Mouse (Mus musculus) c-Kit-positive CD71-negative TER-119-negative erythroid progenitor cells, embryonic 14.5 days (primary cell): ENCODE measurements at regions not wholly inside any gene's neighbourhood (a gene's known extent, or its start where the extent isn't known, plus 50 kb on each side); places are given as distances from the start of the nearest gene placed in this dataset.
"Not testable (repeated sequence)": the region's sequence is repeated elsewhere in the genome, so short reads cannot be mapped to it uniquely, and the experiment has no call there.

Experiments
- DNase-seq: peaks from one replicate; pipeline ENCODE4 v3.0.0-alpha.2; 2013; ENCODE audit warnings: low read depth

DNA sequence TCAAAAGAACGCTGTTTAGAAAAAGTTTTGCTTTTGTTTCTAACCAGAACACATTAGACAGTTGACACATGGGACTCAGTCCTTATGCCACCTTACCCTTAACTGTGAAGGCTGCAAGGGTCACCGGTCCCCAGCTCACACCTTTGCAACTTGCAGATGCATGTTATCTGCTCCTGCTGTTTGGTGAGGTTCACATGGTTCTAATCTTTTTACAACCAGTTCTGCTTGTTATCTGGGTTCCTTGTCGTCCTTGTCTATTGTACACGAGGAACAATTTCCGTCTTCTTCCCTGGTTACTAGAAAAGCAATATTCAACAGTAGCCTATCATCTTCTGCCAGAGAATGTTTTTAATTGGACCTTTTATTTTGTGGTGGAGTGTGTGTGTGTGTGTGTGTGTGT, 200.8 kb downstream of the Gm21738 start:
- not testable (repeated sequence) for DNase-seq

DNA sequence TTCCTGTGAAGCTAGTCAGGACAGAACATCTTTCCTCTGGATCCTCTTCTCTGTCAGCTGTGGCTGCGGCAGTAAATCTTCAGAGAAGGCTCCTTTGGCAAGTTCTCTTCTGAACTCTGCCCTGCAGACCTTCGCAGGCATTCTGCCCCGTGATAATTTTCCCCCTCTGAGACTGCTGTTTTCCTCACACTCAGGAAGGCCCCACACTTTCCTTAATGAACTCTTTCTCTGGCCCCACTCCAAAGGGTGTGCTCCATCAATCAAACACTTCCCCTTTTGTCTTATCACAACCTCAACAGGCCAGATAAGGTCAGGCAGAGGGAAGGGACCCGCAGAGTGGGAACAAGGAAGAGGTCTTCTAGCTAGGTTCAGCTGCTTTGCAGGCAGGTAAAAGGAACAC, 210.2 kb downstream of the Gm21738 start:
- DNase-seq, result no peak

DNA sequence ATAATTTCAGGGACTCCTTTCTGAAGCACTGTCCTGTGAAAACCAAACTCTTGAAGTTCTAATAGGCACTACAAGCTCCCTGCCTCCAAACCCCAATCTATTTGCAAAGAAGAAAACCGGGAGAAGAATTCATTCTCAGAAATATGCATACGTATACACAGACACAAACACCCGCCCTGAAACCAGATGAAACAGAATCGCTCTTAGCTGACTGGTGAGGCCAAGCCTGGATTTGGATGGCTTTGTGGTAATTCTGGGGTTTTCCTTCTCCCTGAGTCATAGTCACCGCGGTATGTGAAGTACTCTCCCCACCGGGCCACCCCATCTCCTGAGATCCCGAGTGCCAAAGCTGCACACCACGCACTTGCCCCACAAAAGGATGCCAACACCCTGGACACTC, 238.5 kb downstream of the Gm21738 start:
- not testable (repeated sequence) for DNase-seq

DNA sequence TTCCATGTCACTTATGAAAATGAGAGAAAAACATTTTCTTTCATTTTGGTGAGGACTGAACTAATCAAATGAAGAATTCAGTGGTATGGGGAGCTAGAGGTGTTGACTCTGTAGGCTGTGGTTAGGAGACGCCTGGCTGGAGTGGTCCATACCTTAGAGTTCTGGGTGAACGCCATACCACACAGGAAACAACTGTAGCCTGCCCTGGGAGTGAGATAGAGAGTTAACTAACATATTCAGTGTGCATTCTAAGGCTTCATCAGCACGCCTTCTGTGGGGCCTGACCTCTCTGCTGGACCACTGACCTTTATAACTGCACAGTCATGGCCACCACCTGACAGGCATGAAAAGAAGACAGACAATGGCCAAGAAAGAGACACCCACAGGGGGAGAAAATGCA, 240.7 kb downstream of the Gm21738 start:
- not testable (repeated sequence) for DNase-seq

DNA sequence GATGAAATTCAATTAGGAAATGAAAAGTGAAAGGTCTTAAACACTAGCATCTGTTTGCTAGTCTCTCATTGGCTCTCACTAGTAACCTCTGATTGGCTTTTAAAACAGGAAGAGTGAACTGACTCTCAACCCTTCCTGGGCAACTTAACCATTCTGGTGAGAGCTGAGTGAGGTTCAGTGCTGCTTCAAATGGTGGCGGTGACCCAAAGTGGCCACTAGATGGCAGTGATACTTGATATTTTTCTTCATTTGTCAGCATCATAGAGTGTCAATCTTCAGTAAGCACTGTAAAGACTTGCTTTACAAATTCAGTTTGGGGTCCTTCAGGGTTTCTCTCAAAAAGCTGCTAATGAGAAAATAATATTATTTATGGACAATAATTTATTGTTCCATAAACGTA, 243.4 kb downstream of the Gm21738 start:
- peak; percentile 12 for DNase-seq

DNA sequence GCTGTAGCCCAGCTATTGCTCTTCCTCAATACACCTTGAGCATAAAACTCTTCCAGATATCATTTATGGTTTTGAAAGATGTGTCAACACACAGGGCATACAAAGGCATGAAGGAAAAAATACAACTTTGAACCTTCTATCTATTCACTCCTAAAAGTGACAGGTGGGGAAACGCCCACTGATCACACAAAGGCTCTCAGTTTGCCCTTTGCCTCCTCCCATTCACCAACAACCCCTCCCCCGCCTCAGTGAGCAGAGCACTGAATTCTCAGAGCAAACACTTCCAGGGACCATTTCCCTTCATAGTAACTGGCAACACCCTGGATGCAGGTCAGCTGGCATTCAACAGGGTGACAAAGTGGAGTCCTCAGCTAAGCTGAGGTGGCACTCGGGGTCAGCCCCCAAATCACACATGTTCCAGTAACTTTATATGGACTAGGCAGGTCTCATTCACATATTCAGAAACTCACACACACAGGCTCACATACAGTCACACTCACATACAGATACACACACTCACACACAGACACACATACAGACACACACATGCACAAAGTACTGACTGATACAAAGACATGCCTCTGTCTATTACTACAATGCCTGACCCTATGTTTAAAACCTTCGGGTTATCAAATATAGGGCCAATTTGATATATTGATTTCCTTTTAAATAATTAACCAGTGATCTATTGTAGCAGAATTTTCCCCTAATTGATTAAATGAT, 248.3 kb downstream of the Gm21738 start:
- DNase-seq, result not testable (repeated sequence)

DNA sequence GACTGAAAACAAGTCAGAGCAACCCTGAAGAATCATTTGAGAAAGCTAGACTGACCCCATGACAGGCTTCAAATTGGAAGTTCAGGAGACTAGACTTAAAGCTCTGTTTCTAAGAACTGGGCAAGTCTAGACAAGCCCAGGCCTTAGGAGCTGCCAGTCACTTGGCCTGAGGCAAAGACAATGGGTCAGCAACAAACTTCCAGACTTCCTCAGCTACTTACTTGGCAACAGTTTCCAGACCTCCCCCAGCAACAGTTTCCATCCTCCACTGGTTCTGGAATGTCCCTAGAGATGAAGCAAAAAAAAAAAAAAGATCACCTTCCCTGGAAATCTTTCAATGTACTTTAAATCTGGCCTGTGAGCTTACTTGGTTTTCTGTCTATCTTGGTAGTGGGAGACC, 251.9 kb downstream of the Gm21738 start:
- DNase-seq, result no peak

DNA sequence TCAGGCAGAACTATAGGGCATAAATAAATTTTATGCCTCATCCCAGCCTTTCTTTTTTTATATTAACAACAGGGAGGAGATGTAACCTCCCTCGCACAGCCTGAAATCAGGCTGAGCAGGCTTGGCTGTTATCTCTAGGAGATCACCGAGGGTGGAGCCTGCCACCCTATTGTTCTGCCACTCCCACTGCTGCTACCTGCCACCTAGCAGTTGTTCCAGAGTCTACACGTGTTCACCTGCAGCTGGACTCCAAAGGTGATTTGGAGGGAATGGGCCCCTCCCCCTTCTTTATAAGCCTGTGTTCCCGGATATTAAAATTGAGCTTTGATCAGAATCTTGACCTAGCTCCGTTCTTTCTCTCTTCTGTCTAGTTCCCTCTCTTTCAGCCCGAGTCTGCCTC, 245.8 kb upstream of the Ube2e2 start:
- not testable (repeated sequence) for DNase-seq

DNA sequence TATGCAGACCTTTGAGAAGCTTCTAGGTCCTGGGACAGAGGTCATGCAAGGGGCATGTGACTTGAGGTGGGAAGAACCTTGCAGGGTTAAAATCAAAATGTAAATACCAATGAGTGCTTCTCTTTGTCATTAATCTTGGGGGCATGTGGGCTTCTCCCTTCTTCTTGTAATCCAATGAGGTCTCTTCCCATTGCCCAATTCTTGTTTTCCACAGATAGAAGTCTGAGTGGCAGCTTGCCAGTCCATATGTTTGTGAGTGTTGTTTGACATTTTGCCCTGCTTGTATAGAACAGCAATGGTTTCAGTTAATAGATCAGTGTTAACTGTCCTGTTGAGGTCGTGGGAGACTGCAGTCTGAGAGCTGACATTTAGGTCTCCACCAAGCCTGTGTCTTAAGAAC, 237.5 kb upstream of the Ube2e2 start:
- DNase-seq, result no peak
